Mouse (Mus musculus): ENCODE data around the gene Dr1. TPM values are rescaled to one million over a fixed set of nuclear protein-coding genes. Genes with fewer than 3 reads are reported as not detected.
A peak's percentile ranks its signal among the peaks of the same experiment; 100 is the strongest.
"Not testable (repeated sequence)": the region's sequence is repeated elsewhere in the genome, so short reads cannot be mapped to it uniquely, and the experiment has no call there.

The Dr1 gene
- polyA plus RNA-seq, 1 experiment from 2014 or later = 47.5 TPM

- not testable (repeated sequence) for ATAC-seq (ENCODE audit: low FRiP score, low read depth); H3K27ac ChIP-seq; H3K9me3 ChIP-seq; H3K27me3 ChIP-seq; H3K9ac ChIP-seq
- peak overlapping the region; percentile 94 for H3K4me2 ChIP-seq (replicated peaks)
- peaks cover 19% of the 10 kb centered on the region for H3K36me3 ChIP-seq
- H3K4me3 ChIP-seq = peak overlapping the region; percentile 20; the same call in 1 of the 2 replicates
- H3K4me1 ChIP-seq = peaks cover 27% of the 10 kb centered on the region
- 92% methylated on average over 6 of the region's 6 CpGs for WGBS
Observed at GRCm38 (mm10) chr5:108271345-108271744, 2.6 kb downstream of the Dr1 start.

GRCm38 (mm10) chr5:108286957-108287356 is 18.3 kb downstream of the Dr1 start:
- 88% methylated on average over 2 of the region's 2 CpGs for WGBS
- H3K27ac ChIP-seq = no peak overlapping the region
- H3K4me2 ChIP-seq (replicated peaks) = no peak overlapping the region

GRCm38 (mm10) chr5:108301567-108301966 is 32.9 kb downstream of the Dr1 start:
- Histone ChIP-seq H3K27ac (no peak overlapping the region), H3K9ac (no peak overlapping the region), H3K4me3 (no peak overlapping the region), H3K27me3 (no peaks in the 10 kb centered on the region), H3K4me2 (replicated peaks) (no peak overlapping the region), H3K4me1 (no peaks in the 10 kb centered on the region), H3K9me3 (no peaks in the 10 kb centered on the region), H3K36me3 (no peaks in the 10 kb centered on the region)
- no peak for ATAC-seq (ENCODE audit: low FRiP score, low read depth)
- 65% methylated on average over 3 of the region's 3 CpGs for WGBS

More at GRCm38 (mm10) chr5:108286957-108287356, 18.3 kb downstream of the Dr1 start:
- no peak overlapping the region for H3K4me3 ChIP-seq
- no peak for ATAC-seq (ENCODE audit: low FRiP score, low read depth)
- H3K9ac ChIP-seq = no peak overlapping the region
- H3K36me3 ChIP-seq = no peaks in the 10 kb centered on the region
- H3K9me3 ChIP-seq = no peaks in the 10 kb centered on the region
- H3K27me3 ChIP-seq = no peaks in the 10 kb centered on the region
- no peaks in the 10 kb centered on the region for H3K4me1 ChIP-seq

- under 1% methylated on average over 57 of the region's 57 CpGs for WGBS
- H3K27ac ChIP-seq = peak within 1 kb of the TSS; percentile 40; the same call in 1 of the 2 replicates
- H3K9ac ChIP-seq = peak within 1 kb of the TSS; percentile 82
- no peaks in the 10 kb centered on the region for H3K27me3 ChIP-seq
- H3K4me3 ChIP-seq = peak within 1 kb of the TSS; percentile 75
- peak within 1 kb of the TSS; percentile 82 for H3K4me2 ChIP-seq (replicated peaks)
- no peaks in the 10 kb centered on the region for H3K9me3 ChIP-seq
- peaks cover 7% of the 10 kb centered on the region for H3K4me1 ChIP-seq
- ATAC-seq (ENCODE audit: low FRiP score, low read depth) = peak; percentile 97
- H3K36me3 ChIP-seq = no peaks in the 10 kb centered on the region
Observed at GRCm38 (mm10) chr5:108312224-108313064, 43.7 kb downstream of the Dr1 start, which contains the start of gene Pigg. TSS of gene Pigg (plus strand) at chr5:108312609.

GRCm38 (mm10) chr5:108313065-108313860 is 44.6 kb downstream of the Dr1 start:
- Histone ChIP-seq H3K9me3 (no peaks in the 10 kb centered on the region), H3K4me2 (replicated peaks) (peak overlapping the region; percentile 82), H3K9ac (peak overlapping the region; percentile 82), H3K36me3 (no peaks in the 10 kb centered on the region), H3K4me3 (peak overlapping the region; percentile 75), H3K4me1 (peaks cover 7% of the 10 kb centered on the region), H3K27ac (no peak overlapping the region), H3K27me3 (no peaks in the 10 kb centered on the region)
- no peak for ATAC-seq (ENCODE audit: low FRiP score, low read depth)
- 7% methylated on average over 16 of the region's 16 CpGs for WGBS

Other genes with a start within 250 kb of the Dr1 start
- 142 and 159 TPM in 2 replicates for gene Mtf2, start 203.2 kb upstream of the Dr1 start, polyA plus RNA-seq (2015; fragmentation: Nextera tagmentation; extraction: Ambion mirVana)
- gene Tmed5, start 136.3 kb upstream of the Dr1 start, polyA plus RNA-seq (2015; fragmentation: Nextera tagmentation; extraction: Ambion mirVana) = 33.4 and 35.3 TPM in 2 replicates
- 9.5 and 10.2 TPM in 2 replicates for gene Ccdc18, start 136.0 kb upstream of the Dr1 start, polyA plus RNA-seq (2015; fragmentation: Nextera tagmentation; extraction: Ambion mirVana)
- gene Pigg, start 43.7 kb downstream of the Dr1 start, polyA plus RNA-seq (2015; fragmentation: Nextera tagmentation; extraction: Ambion mirVana) = 4.6 and 5.1 TPM in 2 replicates
- 0.08 TPM in 1 of 2 replicates, not detected in the other for gene Gm42517, start 99.0 kb downstream of the Dr1 start, polyA plus RNA-seq (2015; fragmentation: Nextera tagmentation; extraction: Ambion mirVana)
- 0.20 and 0.64 TPM in 2 replicates for gene Pde6b, start 119.5 kb downstream of the Dr1 start, polyA plus RNA-seq (2015; fragmentation: Nextera tagmentation; extraction: Ambion mirVana)
- 399 and 403 TPM in 2 replicates for gene Atp5k, start 165.6 kb downstream of the Dr1 start, polyA plus RNA-seq (2015; fragmentation: Nextera tagmentation; extraction: Ambion mirVana)
- 0.24 and 0.25 TPM in 2 replicates for gene Mfsd7a, start 180.0 kb downstream of the Dr1 start, polyA plus RNA-seq (2015; fragmentation: Nextera tagmentation; extraction: Ambion mirVana)
- 23.3 and 26.4 TPM in 2 replicates for gene Pcgf3, start 192.3 kb downstream of the Dr1 start, polyA plus RNA-seq (2015; fragmentation: Nextera tagmentation; extraction: Ambion mirVana)

All from limb, embryonic 13.5 days (tissue).